Mouse (Mus musculus) cerebellum, adult 2 months (tissue): ENCODE results near the gene Ino80d. TPM values are rescaled to one million over a fixed set of nuclear protein-coding genes. Genes with fewer than 3 reads are reported as not detected.

Experiments used
- DNase-seq, 2 experiments: peaks; one replicate each; pipeline ENCODE4 v3.0.0; 2021
- H3K27ac ChIP-seq: fragments of 200-500 bp; 2 replicates; pipeline ENCODE4 v1.5.1; 2012; ENCODE audit warnings: low read length, control low read depth, inconsistent platforms; ENCODE audit not compliant: insufficient read depth
- H3K27me3 ChIP-seq: fragments of 200-500 bp; 2 replicates; pipeline ENCODE4 v1.6.1; 2012; ENCODE audit warnings: inconsistent platforms, mild to moderate bottlenecking, low read length, moderate library complexity; ENCODE audit not compliant: control insufficient read depth, insufficient read depth
- H3K4me1 ChIP-seq: fragments of 200-500 bp; 2 replicates; pipeline ENCODE4 v1.6.1; 2011; ENCODE audit warnings: low read length; ENCODE audit not compliant: control insufficient read depth, insufficient read depth
- H3K4me3 ChIP-seq: fragments of 200-500 bp; replicated peaks from 2 replicates; pipeline ENCODE3; 2011; ENCODE audit warnings: mild to moderate bottlenecking, low read depth, low read length, control low read depth; ENCODE audit not compliant: insufficient read depth
- CTCF ChIP-seq: fragments of 200-500 bp; IDR thresholded peaks from 2 replicates; pipeline ENCODE4 v1.5.1; 2011; ENCODE audit warnings: low read depth, mild to moderate bottlenecking, control low read depth, low read length, moderate library complexity, borderline replicate concordance; ENCODE audit not compliant: insufficient read depth
- POLR2A ChIP-seq: fragments of 200-500 bp; IDR thresholded peaks from 2 replicates; pipeline ENCODE4 v1.6.1; 2011; ENCODE audit warnings: low read length, control low read depth, borderline replicate concordance; ENCODE audit not compliant: insufficient read depth
- WGBS: fragments of 180-500 bp; shearing (Covaris S2); methylation state at CpG from one replicate; pipeline ENCODE4 v1.1.7; 2018; 5-methylcytosine and 5-hydroxymethylcytosine counted together
- polyA plus RNA-seq: library from polyadenylated mRNA; depleted of rRNA; stranded (reverse); fragments of >200 nt; gene quantifications from 2 replicates; pipeline ENCODE4 v1.2.3, GENCODE M21; 2012

Ino80d gene
- polyA plus RNA-seq, 1 experiment: 10.2 TPM

DNA sequence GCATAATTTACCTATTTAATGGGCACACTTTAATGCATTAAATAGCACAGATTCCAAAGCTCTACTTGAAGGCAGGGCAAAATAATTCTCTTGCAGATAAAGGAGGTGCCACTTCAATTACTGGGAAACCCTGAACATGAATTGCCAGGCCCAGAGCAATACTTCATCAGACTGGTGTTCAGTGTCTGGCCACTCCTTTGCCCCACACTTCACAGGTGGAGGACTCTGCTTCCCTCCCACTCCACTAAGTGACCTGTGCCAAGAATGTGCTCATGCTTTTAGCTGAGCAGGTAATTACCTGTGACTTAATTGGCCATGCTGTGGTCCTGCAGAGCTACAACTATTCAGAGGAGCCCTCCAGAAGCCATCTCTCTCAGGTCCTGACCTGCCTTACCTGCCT, 166.7 kb downstream of the Ino80d start:
- no peak overlapping the region for H3K27ac ChIP-seq
- peaks cover 4% of the 10 kb centered on the region for H3K4me1 ChIP-seq
- TF ChIP-seq CTCF: no peak
- no peak for TF ChIP-seq POLR2A
- H3K27me3 ChIP-seq: no peaks in the 10 kb centered on the region
- no peak for DNase-seq
- no peak overlapping the region for H3K4me3 ChIP-seq

DNA sequence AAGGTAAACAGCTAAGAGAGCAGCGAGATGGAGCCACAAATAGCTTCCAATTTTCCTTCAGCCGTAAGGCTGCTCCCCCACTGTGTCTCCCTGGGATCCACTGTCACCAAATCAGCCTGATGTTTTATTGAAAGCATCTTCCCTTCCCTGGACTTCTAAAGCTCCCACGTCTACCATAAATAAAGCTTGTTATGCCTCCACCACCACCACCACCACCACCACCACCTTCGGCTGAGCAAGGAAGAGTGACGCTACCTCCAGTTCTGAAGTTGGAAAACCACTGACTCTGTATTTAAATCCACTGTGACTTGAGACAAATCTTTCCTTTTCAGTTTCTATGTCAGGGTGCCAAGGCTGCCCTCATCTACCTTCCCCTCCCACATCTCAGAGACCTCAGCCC, 167.5 kb downstream of the Ino80d start:
- no peak for TF ChIP-seq CTCF
- no peak for TF ChIP-seq POLR2A
- Histone ChIP-seq H3K4me3 (no peak overlapping the region), H3K27ac (no peak overlapping the region), H3K27me3 (no peaks in the 10 kb centered on the region), H3K4me1 (peaks cover 4% of the 10 kb centered on the region)
- WGBS: 87% methylated on average over 5 of the region's 5 CpGs
- no peak for DNase-seq

- H3K4me3 ChIP-seq: no peak overlapping the region
- WGBS: 93% methylated on average over 10 of the region's 10 CpGs
- H3K27me3 ChIP-seq: 0 out of 2 replicates have a peak, but pooled peaks cover 1% of the 10 kb centered on the region
- DNase-seq: no peak
- H3K4me1 ChIP-seq: peaks cover 10% of the 10 kb centered on the region
- no peak overlapping the region for H3K27ac ChIP-seq
- no peak for TF ChIP-seq POLR2A
- no peak for TF ChIP-seq CTCF
These were observed 179.6 kb downstream of the Ino80d start for GRCm38 (mm10) chr1:62934752-62935329.

DNA sequence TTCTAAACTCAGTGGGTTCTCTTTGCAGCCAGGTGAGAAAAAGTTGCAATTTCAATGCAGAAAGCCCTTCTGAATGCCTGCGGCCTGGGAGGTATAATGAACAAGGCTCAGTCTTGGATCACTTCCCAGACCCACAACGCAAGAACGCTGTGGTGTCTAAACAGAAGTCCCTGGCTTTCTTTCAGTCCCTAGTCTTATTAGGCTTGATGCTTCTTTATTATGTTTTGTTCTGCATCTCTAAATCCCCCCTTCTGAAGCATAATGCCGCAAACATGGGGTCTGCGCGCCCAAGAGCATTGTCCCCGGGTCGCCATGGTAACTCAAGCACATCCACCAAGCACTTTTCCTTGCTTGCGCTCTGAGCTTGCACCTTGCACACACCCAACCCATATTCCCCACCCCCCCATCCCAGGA, 180.4 kb downstream of the Ino80d start:
- Histone ChIP-seq H3K4me1 (peaks cover 10% of the 10 kb centered on the region), H3K27ac (no peak overlapping the region), H3K27me3 (0 out of 2 replicates have a peak, but pooled peaks cover 1% of the 10 kb centered on the region), H3K4me3 (no peak overlapping the region)
- TF ChIP-seq CTCF (no peak), POLR2A (no peak)
- peak; percentile 28 to 64 for DNase-seq
- 24% methylated on average over 9 of the region's 9 CpGs for WGBS

DNA sequence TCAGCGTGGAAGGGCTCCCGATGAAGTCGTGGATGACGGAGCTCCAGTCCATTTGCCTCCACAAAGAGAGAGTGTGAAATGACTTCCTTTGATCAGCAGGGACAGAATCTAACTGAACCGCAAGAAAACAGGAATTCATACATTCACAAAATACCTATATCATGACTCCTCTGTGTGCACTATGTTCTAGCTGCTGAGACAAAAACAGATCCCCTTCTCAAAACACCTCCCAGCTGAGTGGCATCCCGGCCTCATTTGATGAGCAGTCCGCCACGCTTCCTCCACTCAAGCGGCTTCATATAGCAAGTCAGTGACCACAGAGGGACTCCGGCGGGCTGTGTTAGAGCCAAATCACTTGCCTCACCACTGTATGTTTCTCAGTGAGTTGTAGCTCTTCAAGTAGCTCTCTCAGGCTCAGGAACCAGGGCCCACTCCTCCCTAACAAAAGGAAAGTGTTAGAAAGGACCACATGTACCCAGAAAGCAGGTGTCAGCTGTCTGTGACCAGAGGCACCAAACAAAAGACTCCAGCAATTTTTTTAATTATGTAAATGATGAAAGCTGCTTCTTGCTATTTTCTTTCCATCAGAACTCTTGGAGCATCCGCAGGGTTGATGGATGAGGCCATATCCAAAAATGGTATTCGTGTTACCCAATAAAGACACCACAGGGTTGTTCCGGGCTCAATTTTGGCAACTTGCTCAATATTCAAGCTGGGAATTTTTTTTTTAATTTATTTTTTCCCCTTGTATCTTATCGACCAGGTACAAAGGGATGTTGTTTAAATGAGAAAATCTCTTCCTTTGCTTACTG, 181.0 kb downstream of the Ino80d start:
- Histone ChIP-seq H3K4me3 (no peak overlapping the region), H3K4me1 (peaks cover 10% of the 10 kb centered on the region), H3K27me3 (0 out of 2 replicates have a peak, but pooled peaks cover 1% of the 10 kb centered on the region), H3K27ac (no peak overlapping the region)
- no peak for DNase-seq
- 64% methylated on average over 15 of the region's 15 CpGs for WGBS
- TF ChIP-seq CTCF: no peak
- no peak for TF ChIP-seq POLR2A

DNA sequence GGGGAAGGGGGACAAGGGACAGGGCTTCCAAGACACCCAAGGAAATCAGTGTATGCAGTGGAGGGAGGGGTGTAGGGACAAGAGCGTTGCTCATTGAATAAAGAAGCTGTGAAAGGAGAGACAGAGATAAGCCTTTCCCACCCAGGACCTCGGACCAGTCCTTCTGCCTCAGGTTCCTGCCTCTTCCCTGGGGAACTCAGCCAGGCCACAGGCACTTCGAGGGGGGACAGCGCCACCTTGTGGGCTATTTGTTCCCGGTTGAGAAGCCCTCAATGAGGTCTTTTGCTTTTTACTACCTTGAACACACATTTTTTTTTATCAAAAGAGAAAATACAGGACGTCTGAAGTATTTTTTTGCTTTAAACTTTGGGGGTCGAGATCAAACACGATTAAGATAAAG, 185.0 kb downstream of the Ino80d start:
- 15% methylated on average over 8 of the region's 8 CpGs for WGBS
- Histone ChIP-seq H3K4me3 (no peak overlapping the region), H3K27me3 (0 out of 2 replicates have a peak, but pooled peaks cover 1% of the 10 kb centered on the region), H3K27ac (no peak overlapping the region), H3K4me1 (peaks cover 10% of the 10 kb centered on the region)
- DNase-seq: peak; percentile 67 to 79
- no peak for TF ChIP-seq POLR2A
- TF ChIP-seq CTCF: peak; percentile 82

- Histone ChIP-seq H3K27ac (no peak overlapping the region), H3K4me1 (no peaks in the 10 kb centered on the region)
- WGBS: 91% methylated on average over 6 of the region's 6 CpGs
These were observed 195.2 kb downstream of the Ino80d start for GRCm38 (mm10) chr1:62919219-62919618.

GRCm38 (mm10) chr1:62916609-62917008, 197.9 kb downstream of the Ino80d start:
- WGBS: 67% methylated on average over 9 of the region's 9 CpGs
- DNase-seq: no peak
- H3K4me3 ChIP-seq: no peak overlapping the region
- TF ChIP-seq POLR2A: no peak
- no peak for TF ChIP-seq CTCF
- no peaks in the 10 kb centered on the region for H3K27me3 ChIP-seq
- H3K27ac ChIP-seq: no peak overlapping the region
- H3K4me1 ChIP-seq: no peaks in the 10 kb centered on the region

More at GRCm38 (mm10) chr1:62919219-62919618, 195.2 kb downstream of the Ino80d start:
- TF ChIP-seq CTCF: no peak
- TF ChIP-seq POLR2A: no peak
- H3K4me3 ChIP-seq: no peak overlapping the region
- no peaks in the 10 kb centered on the region for H3K27me3 ChIP-seq
- DNase-seq: no peak
